Comparison of ENCODE assay signal across 9 mouse cellular contexts in genomic region chr2:75731233-75731651, GRCm38 (mm10). TPM values are rescaled to one million over a fixed set of nuclear protein-coding genes. Genes with fewer than 3 reads are reported as not detected.
DNase-seq lines count a peak whose midpoint lies in the region; ATAC-seq and TF ChIP-seq lines count a peak whose summit lies in the region.
"Had no signal": no experiment of that assay in that cellular context is flagged by ENCODE, and none has a peak within 500 bp of the region (broad histone marks: within the 10 kb centered on the region; RNA-seq: fewer than 3 reads in every experiment).

No protein-coding gene starts in this region.

- no peaks in the 10 kb centered on the region for H3K9me3 ChIP-seq in forebrain, embryonic 14.5 days (replicated peaks; ENCODE audit: control insufficient read depth, low read length)
- H3K9me3 ChIP-seq: limb, embryonic 15.5 days had no signal

- no peaks in the 10 kb centered on the region for H3K36me3 ChIP-seq in C2C12 (ENCODE audit: control insufficient read depth, insufficient read depth)
- H3K36me3 ChIP-seq in forebrain, embryonic 14.5 days (ENCODE audit: control insufficient read depth, insufficient read depth, low read length) = no peaks in the 10 kb centered on the region
- H3K36me3 ChIP-seq: limb, embryonic 15.5 days had no signal

- no peaks in the 10 kb centered on the region for H3K4me1 ChIP-seq in forebrain, embryonic 14.5 days (ENCODE audit: control insufficient read depth, insufficient read depth, low read length)
- H3K4me1 ChIP-seq: limb, embryonic 15.5 days had no signal

- peak; percentile 86 for ATAC-seq in granulocyte monocyte progenitor cell, adult 5-6 weeks (replicated peaks; ENCODE audit: poor library complexity, severe bottlenecking)
- peak; percentile 85 for ATAC-seq in megakaryocyte, adult 5-6 weeks (ENCODE audit: poor library complexity, severe bottlenecking)
- no peak for ATAC-seq in forebrain, embryonic 14.5 days

- 85% methylated on average over 5 of the region's 5 CpGs for WGBS in forebrain, embryonic 14.5 days

- no peaks in the 10 kb centered on the region for H3K79me2 ChIP-seq in C2C12 (ENCODE audit: control insufficient read depth, insufficient read depth)

- no peak overlapping the region for H3K4me2 ChIP-seq in forebrain, embryonic 14.5 days (ENCODE audit: low read length)
- H3K4me2 ChIP-seq: limb, embryonic 15.5 days had no signal

- no peak overlapping the region for H3K4me3 ChIP-seq in C2C12 (ENCODE audit: insufficient read depth, poor library complexity, severe bottlenecking)
- H3K4me3 ChIP-seq in forebrain, embryonic 14.5 days (ENCODE audit: low read depth, low read length) = no peak overlapping the region
- H3K4me3 ChIP-seq: limb, embryonic 15.5 days had no signal

- no peak overlapping the region for H3ac ChIP-seq in C2C12 (ENCODE audit: control insufficient read depth, insufficient read length, low read depth)

- TF ChIP-seq CTCF in C2C12 (IDR thresholded peaks at IDR 0.05; ENCODE audit: control insufficient read depth, insufficient read depth, insufficient read length) = no peak

- H3K27me3 ChIP-seq in C2C12 (ENCODE audit: control insufficient read depth, insufficient read depth, insufficient read length) = no peaks in the 10 kb centered on the region
- no peaks in the 10 kb centered on the region for H3K27me3 ChIP-seq in forebrain, embryonic 14.5 days (replicated peaks; ENCODE audit: control insufficient read depth, insufficient read depth, low read length)
- H3K27me3 ChIP-seq: limb, embryonic 15.5 days had no signal

- H3K9ac ChIP-seq in forebrain, embryonic 14.5 days (ENCODE audit: low read length) = no peak overlapping the region
- H3K9ac ChIP-seq: limb, embryonic 15.5 days had no signal

- peak; percentile 26 for DNase-seq in ZHBTc4 (ENCODE audit: low read depth, low spot score)
- DNase-seq in forebrain, embryonic 14.5 days (ENCODE audit: low spot score) = no peak
- no peak for DNase-seq in ovary, postnatal 14 days (ENCODE audit: low spot score)
- no peak for DNase-seq in thymus, postnatal 10 days (ENCODE audit: low spot score in 2 of 2)
- DNase-seq: kidney, adult 11 months had no signal

- H3K79me3 ChIP-seq in C2C12 (ENCODE audit: low read depth) = no peaks in the 10 kb centered on the region

- H3K27ac ChIP-seq in forebrain, embryonic 14.5 days (ENCODE audit: low read depth, low read length) = no peak overlapping the region
- H3K27ac ChIP-seq: limb, embryonic 15.5 days had no signal

TF ChIP-seq in C2C12, 6 proteins besides CTCF, POLR2A, EP300 and RAD21:
- TF ChIP-seq FOSL1 (IDR thresholded peaks at IDR 0.05; ENCODE audit: insufficient read depth, low read length, poor library complexity, severe bottlenecking) (peak; percentile 52), CEBPB (IDR thresholded peaks at IDR 0.05; ENCODE audit: low read depth) (no peak), MYOD1 (IDR thresholded peaks at IDR 0.05; ENCODE audit: control insufficient read depth, insufficient read length, low read depth) (peak; percentile 73)
TF ChIP-seq in C2C12: peak in this region for 2.

RNA-seq across cellular contexts. Expression of gene Nfe2l2, which starts 26.8 kb away (rescaled TPM):
- 48.4 TPM for polyA plus RNA-seq in C2C12 (2012; fragmentation: generic; extraction: Trizol)
- total RNA-seq in granulocyte monocyte progenitor cell, adult 5-6 weeks (2014; fragmentation: Nextera tagmentation) = 80.1 and 90.3 TPM in 2 replicates
- total RNA-seq in granulocyte monocyte progenitor cell, adult 5-6 weeks (2017) = 55.3 and 68.7 TPM in 2 replicates
- total RNA-seq in megakaryocyte, adult 5-6 weeks (2015) = 148 TPM in 2 replicates
- 81.2 and 94.4 TPM in 2 replicates for total RNA-seq in megakaryocyte, adult 5-6 weeks (2017)
- polyA plus RNA-seq in forebrain, embryonic 14.5 days (2014; fragmentation: Nextera tagmentation; extraction: Ambion mirVana) = 17.7 and 17.9 TPM in 2 replicates
